Mouse (Mus musculus) stomach, embryonic 14.5 days (tissue): ENCODE measurements around the gene Myo1d. TPM values are rescaled to one million over a fixed set of nuclear protein-coding genes. Genes with fewer than 3 reads are reported as not detected.

Source experiments
- ATAC-seq: fragments of 200-750 bp; cut with Nextera tagmentation; 2 replicates; pipeline ENCODE4 v1.8.0; 2017; ENCODE audit warnings: low read depth, moderate TSS enrichment; ENCODE audit not compliant: insufficient number of reproducible peaks, insufficient read depth, low FRiP score
- H3K27ac ChIP-seq: fragments of 300-500 bp; sonication (generic); 2 replicates; pipeline ENCODE4 v1.5.1; 2014; ENCODE audit warnings: mild to moderate bottlenecking, low read length, moderate library complexity, mixed read lengths
- H3K27me3 ChIP-seq: fragments of 300-500 bp; sonication (generic); 2 replicates; pipeline ENCODE4 v1.6.1; 2014; ENCODE audit warnings: low read length, control low read depth, mixed read lengths; ENCODE audit not compliant: control insufficient read depth, insufficient read depth
- H3K36me3 ChIP-seq: fragments of 300-500 bp; sonication (generic); 2 replicates; pipeline ENCODE4 v1.6.1; 2014; ENCODE audit warnings: mild to moderate bottlenecking, control low read depth, low read length, moderate library complexity, mixed read lengths; ENCODE audit not compliant: control insufficient read depth, insufficient read depth
- H3K4me1 ChIP-seq: fragments of 300-500 bp; sonication (generic); 2 replicates; pipeline ENCODE4 v1.6.1; 2014; ENCODE audit warnings: low read length, control low read depth, mixed read lengths; ENCODE audit not compliant: control insufficient read depth, insufficient read depth
- H3K4me2 ChIP-seq: fragments of 300-500 bp; sonication (generic); replicated peaks from 2 replicates; pipeline ENCODE4 v1.6.1; 2014; ENCODE audit warnings: low read depth, low read length, control low read depth
- H3K4me3 ChIP-seq: fragments of 300-500 bp; sonication (generic); 2 replicates; pipeline ENCODE4 v1.5.1; 2014; ENCODE audit warnings: low read depth, low read length, control low read depth
- H3K9ac ChIP-seq: fragments of 300-500 bp; sonication (generic); replicated peaks from 2 replicates; pipeline ENCODE4 v1.6.1; 2014; ENCODE audit warnings: low read depth, mild to moderate bottlenecking, control low read depth, low read length, moderate library complexity, mixed read lengths
- H3K9me3 ChIP-seq: fragments of 300-500 bp; sonication (generic); 2 replicates; pipeline ENCODE4 v1.6.1; 2016; ENCODE audit warnings: low read depth, low read length, control low read depth; ENCODE audit not compliant: control insufficient read depth
- WGBS: fragments of 180-500 bp; shearing (Covaris S2); extraction: QIAGEN DNeasy Blood & Tissue Kit; methylation state at CpG from one replicate; pipeline ENCODE4 v1.1.7; 2014; 5-methylcytosine and 5-hydroxymethylcytosine counted together
- polyA plus RNA-seq: library from polyadenylated mRNA; unstranded; fragments of >200 nt; fragmentation: Nextera tagmentation; extraction: Ambion mirVana; gene quantifications from 2 replicates; pipeline ENCODE4 v1.2.1, GENCODE M21; 2014

The Myo1d gene
- polyA plus RNA-seq, 1 experiment from 2014 or later, result 24.3 TPM

DNA sequence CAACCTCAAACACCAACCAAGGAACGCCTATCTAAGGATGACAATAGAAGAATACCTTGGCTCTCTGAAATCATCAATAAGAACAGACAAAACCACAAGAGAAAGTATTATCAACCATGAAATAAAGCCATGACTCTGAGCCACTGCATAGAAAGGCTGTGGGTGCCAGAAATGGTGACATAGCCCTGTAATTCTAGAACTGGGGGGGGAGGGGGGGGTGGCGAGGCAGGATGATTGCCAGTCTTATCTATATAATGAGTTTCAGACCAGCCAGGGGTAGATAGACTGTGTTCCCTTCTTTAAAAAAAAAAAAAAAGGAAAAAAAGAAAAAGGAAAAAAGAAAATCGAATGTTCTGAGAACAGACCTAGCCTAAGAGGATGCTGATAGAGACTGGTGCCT, 81.1 kb downstream of the Myo1d start:
- H3K27ac ChIP-seq, result no peak overlapping the region
- H3K4me1 ChIP-seq, result no peaks in the 10 kb centered on the region
- no peak for ATAC-seq
- WGBS, result 71% methylated on average over 3 of the region's 3 CpGs
- no peaks in the 10 kb centered on the region for H3K27me3 ChIP-seq
- no peaks in the 10 kb centered on the region for H3K36me3 ChIP-seq
- no peak overlapping the region for H3K4me2 ChIP-seq
- H3K9me3 ChIP-seq, result no peaks in the 10 kb centered on the region
- H3K9ac ChIP-seq, result no peak overlapping the region
- H3K4me3 ChIP-seq, result no peak overlapping the region

DNA sequence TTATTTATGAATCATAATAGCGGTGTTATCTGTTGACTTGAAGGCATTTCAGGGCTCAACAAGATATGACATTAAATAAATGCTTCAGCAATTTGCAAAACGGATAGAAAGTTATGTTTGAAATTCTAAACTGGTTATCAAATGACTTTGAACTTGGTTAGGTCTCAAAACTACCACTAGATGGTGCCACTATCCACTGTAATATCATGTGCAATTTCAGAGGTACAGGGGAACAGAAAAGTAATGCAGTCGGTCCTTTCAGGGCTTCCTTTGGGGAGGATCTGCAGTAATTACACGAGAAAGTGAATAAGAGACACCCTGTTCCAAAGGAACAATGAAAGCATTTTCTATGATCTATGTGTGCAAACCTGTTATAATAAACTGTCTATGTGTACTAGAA, 83.5 kb downstream of the Myo1d start:
- no peaks in the 10 kb centered on the region for H3K36me3 ChIP-seq
- no peak overlapping the region for H3K9ac ChIP-seq
- H3K4me2 ChIP-seq, result no peak overlapping the region
- H3K4me1 ChIP-seq, result no peaks in the 10 kb centered on the region
- 4% methylated on average over 4 of the region's 4 CpGs for WGBS
- H3K27ac ChIP-seq, result no peak overlapping the region
- ATAC-seq, result no peak
- H3K4me3 ChIP-seq, result no peak overlapping the region
- no peaks in the 10 kb centered on the region for H3K27me3 ChIP-seq
- no peaks in the 10 kb centered on the region for H3K9me3 ChIP-seq

DNA sequence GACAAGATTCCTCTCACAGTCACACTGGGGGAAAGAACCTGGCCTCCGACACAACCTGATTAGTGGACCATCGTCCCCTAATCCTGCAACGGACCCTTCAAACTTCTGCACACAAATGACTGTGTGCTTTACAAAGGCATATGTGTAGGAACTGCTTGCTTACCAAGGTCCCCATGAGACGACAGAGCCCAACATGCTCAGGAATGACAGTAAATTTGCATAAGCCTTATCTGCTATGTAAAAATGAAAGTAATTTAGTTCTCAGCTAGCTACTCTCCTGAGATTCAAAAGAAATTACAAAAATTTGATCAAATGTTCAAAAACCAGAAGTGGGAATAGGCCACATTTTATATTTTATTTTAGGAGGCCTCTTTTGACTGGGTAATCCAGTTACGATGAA, 95.2 kb downstream of the Myo1d start:
- no peak for ATAC-seq
- no peaks in the 10 kb centered on the region for H3K27me3 ChIP-seq
- no peaks in the 10 kb centered on the region for H3K9me3 ChIP-seq
- H3K4me2 ChIP-seq, result no peak overlapping the region
- no peak overlapping the region for H3K4me3 ChIP-seq
- H3K27ac ChIP-seq, result no peak overlapping the region
- H3K9ac ChIP-seq, result no peak overlapping the region
- H3K36me3 ChIP-seq, result no peaks in the 10 kb centered on the region
- WGBS, result 86% methylated on average over 5 of the region's 5 CpGs
- H3K4me1 ChIP-seq, result no peaks in the 10 kb centered on the region

DNA sequence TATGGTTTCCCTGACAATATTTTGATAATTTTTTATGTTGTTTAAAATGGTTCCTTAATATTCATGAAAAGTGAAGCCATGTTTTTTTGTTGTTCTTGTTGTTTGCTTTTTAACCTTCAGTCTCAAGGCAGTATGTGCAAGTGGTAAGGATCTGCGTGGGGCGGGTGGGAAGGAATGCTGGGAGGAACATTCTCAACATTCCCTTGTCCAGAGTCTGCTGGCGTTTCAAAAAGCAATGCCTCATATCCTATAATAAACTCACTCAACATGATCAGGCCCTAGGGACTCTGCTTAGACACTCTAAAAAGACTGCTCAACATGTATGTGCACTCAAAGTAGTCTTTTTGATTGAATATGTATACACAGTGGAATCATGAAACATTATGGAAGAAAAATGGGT, 97.1 kb downstream of the Myo1d start:
- Histone ChIP-seq H3K9ac (no peak overlapping the region), H3K36me3 (no peaks in the 10 kb centered on the region), H3K27me3 (no peaks in the 10 kb centered on the region), H3K27ac (no peak overlapping the region), H3K4me3 (no peak overlapping the region), H3K4me1 (no peaks in the 10 kb centered on the region), H3K9me3 (no peaks in the 10 kb centered on the region), H3K4me2 (no peak overlapping the region)
- no peak for ATAC-seq
- 35% methylated on average over 3 of the region's 3 CpGs for WGBS

DNA sequence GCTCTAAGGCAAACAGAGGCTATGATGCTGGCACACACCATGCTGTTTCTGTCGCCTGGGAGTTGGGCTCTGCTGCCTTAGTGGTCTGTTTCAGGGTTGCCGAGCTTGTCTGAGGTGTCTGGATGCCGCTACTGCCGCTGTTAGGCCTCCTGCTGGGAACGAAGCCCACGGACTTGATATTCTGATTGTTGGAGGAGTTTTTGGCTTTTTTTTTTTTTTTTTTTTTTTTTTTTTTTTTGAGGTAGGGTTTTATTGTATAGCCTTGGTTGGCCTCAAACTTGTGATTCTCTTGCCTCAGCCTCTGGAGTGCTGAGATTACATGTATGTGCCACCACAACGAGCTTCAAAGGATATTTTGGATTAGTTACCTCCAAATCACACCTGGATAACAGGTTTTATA, 106.8 kb downstream of the Myo1d start:
- WGBS, result 54% methylated on average over 7 of the region's 7 CpGs
- no peak overlapping the region for H3K4me2 ChIP-seq
- no peak for ATAC-seq

DNA sequence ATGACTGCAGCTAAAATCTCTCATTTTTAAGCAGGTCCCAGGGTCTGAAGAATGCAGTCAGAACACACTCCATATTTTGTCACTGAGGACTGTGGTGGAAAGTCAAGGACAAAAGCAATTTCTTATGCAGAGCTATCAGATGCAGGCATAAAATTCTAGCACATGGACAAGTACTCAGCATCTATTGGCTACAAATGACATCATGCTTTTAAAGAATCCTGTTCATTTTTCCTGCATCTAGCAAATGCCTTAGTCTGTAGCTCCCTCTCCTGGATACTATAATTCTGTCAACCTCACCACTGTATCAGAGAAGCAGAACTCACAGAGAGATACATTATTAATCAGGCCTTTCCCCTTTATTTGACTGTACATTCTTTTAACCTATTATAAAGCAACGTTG, 109.4 kb downstream of the Myo1d start:
- no peaks in the 10 kb centered on the region for H3K4me1 ChIP-seq
- no peaks in the 10 kb centered on the region for H3K36me3 ChIP-seq
- no peak for ATAC-seq
- H3K9ac ChIP-seq, result no peak overlapping the region
- WGBS, result 31% methylated on average over 1 of the region's 1 CpGs
- no peak overlapping the region for H3K4me2 ChIP-seq
- H3K27ac ChIP-seq, result no peak overlapping the region
- no peaks in the 10 kb centered on the region for H3K9me3 ChIP-seq
- H3K4me3 ChIP-seq, result no peak overlapping the region
- no peaks in the 10 kb centered on the region for H3K27me3 ChIP-seq

More for the DNA sequence above, 106.8 kb downstream of the Myo1d start:
- no peaks in the 10 kb centered on the region for H3K27me3 ChIP-seq
- no peaks in the 10 kb centered on the region for H3K9me3 ChIP-seq
- no peaks in the 10 kb centered on the region for H3K36me3 ChIP-seq
- no peak overlapping the region for H3K27ac ChIP-seq
- H3K9ac ChIP-seq, result no peak overlapping the region
- H3K4me3 ChIP-seq, result no peak overlapping the region
- H3K4me1 ChIP-seq, result no peaks in the 10 kb centered on the region

DNA sequence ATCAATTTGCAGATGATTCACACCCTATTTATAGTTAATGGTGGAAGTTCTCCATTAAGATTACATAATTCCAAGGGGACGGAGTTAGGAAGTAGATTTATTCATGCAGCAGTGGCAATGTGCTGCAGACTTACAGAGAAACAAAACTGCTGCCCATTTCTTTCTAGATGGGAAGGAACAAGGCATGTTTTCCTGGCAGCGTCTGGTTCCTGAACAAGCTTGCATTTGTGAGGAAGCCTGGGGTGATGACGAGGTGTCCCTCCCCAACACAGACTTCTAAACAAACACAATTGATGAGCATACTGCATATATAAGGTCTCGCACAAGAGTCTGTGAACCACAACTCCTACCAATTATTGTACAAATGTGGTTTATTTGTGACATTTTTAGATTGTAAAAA, 109.9 kb downstream of the Myo1d start:
- no peaks in the 10 kb centered on the region for H3K36me3 ChIP-seq
- no peaks in the 10 kb centered on the region for H3K4me1 ChIP-seq
- no peaks in the 10 kb centered on the region for H3K9me3 ChIP-seq
- 69% methylated on average over 4 of the region's 4 CpGs for WGBS
- H3K27ac ChIP-seq, result no peak overlapping the region
- H3K4me3 ChIP-seq, result no peak overlapping the region
- no peak for ATAC-seq
- no peaks in the 10 kb centered on the region for H3K27me3 ChIP-seq
- H3K4me2 ChIP-seq, result no peak overlapping the region
- no peak overlapping the region for H3K9ac ChIP-seq

DNA sequence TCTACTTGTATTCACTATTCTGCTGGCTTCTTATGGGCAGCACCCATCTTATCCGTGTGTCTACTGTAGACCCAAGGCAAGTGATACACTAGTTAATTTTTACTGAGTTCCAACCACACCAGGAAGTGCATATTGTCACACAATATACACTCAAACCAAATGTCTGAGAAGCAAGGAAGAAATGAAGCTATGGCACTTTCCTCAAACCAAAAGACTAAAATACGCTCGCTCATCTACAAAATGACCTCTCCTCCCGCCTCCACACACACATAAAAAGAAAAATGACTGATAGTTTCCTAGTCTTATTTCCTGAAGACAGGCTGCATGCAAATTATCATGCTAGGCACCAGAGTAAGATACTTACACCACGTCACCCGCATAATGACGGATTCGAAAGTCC, 113.6 kb downstream of the Myo1d start:
- no peak overlapping the region for H3K4me3 ChIP-seq
- H3K9me3 ChIP-seq, result no peaks in the 10 kb centered on the region
- H3K36me3 ChIP-seq, result no peaks in the 10 kb centered on the region
- ATAC-seq, result no peak
- no peak overlapping the region for H3K4me2 ChIP-seq
- H3K4me1 ChIP-seq, result no peaks in the 10 kb centered on the region
- WGBS, result 90% methylated on average over 8 of the region's 8 CpGs
- no peaks in the 10 kb centered on the region for H3K27me3 ChIP-seq
- H3K9ac ChIP-seq, result no peak overlapping the region
- no peak overlapping the region for H3K27ac ChIP-seq

DNA sequence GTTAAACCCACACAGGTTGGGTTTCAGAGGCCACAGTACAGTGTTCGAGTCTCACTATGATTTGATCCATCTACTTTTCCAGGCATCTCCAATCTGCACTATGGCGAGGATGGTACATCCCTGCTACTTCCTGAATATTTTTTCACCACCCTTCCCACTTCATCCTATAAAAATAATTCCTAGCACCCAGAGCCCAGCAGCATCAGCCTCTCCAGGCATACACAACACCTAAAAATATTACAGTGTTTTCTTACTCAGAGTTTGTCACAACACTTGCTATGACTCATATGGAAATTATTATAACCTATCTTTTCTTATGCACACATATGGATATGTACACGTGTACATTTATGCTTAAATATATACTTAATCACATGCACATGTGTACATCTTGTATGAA, 115.6 kb downstream of the Myo1d start:
- H3K9ac ChIP-seq, result no peak overlapping the region
- no peak overlapping the region for H3K4me3 ChIP-seq
- no peak for ATAC-seq
- no peaks in the 10 kb centered on the region for H3K9me3 ChIP-seq
- 82% methylated on average over 3 of the region's 3 CpGs for WGBS
- no peaks in the 10 kb centered on the region for H3K27me3 ChIP-seq
- H3K27ac ChIP-seq, result no peak overlapping the region
- no peaks in the 10 kb centered on the region for H3K4me1 ChIP-seq
- H3K4me2 ChIP-seq, result no peak overlapping the region
- H3K36me3 ChIP-seq, result no peaks in the 10 kb centered on the region
